Mouse (Mus musculus): ENCODE data around the gene Papolb. TPM values are rescaled to one million over a fixed set of nuclear protein-coding genes. Genes with fewer than 3 reads are reported as not detected.

Papolb gene
- 0.06 and 0.21 TPM in 2 replicates for polyA plus RNA-seq (2016; fragmentation: Nextera tagmentation; extraction: Ambion mirVana)

- peaks cover 36% of the 10 kb centered on the region for H3K27me3 ChIP-seq (ENCODE audit: poor library complexity, severe bottlenecking)
- no peak for DNase-seq (ENCODE audit: extremely low spot score, low spot score)
- WGBS, result 34% methylated on average over 41 of the region's 41 CpGs
- 0 out of 2 replicates have a peak within 1 kb of the TSS, but pooled peaks have one; percentile 44 for H3K27ac ChIP-seq
- no peaks in the 10 kb centered on the region for H3K36me3 ChIP-seq (replicated peaks)
- H3K4me3 ChIP-seq, result peak within 1 kb of the TSS; percentile 39
- H3K4me1 ChIP-seq, result peaks cover 4% of the 10 kb centered on the region
- peaks cover 5% of the 10 kb centered on the region for H3K9me3 ChIP-seq
These were observed at the start of gene Papolb for GRCm38 (mm10) chr5:142529915-142530314. Papolb (minus strand) TSS chr5:142530076.

- H3K4me3 ChIP-seq, result no peak overlapping the region
- no peaks in the 10 kb centered on the region for H3K27me3 ChIP-seq (ENCODE audit: poor library complexity, severe bottlenecking)
- H3K36me3 ChIP-seq (replicated peaks), result no peaks in the 10 kb centered on the region
- 88% methylated on average over 10 of the region's 10 CpGs for WGBS
- peaks cover 2% of the 10 kb centered on the region; the same call in 1 of the 2 replicates for H3K4me1 ChIP-seq
- H3K9me3 ChIP-seq, result peaks cover 3% of the 10 kb centered on the region; the same call in 1 of the 2 replicates
- no peak overlapping the region for H3K27ac ChIP-seq
- DNase-seq (ENCODE audit: extremely low spot score, low spot score), result no peak
These were observed 48.3 kb upstream of the Papolb start for GRCm38 (mm10) chr5:142578192-142578591.

- H3K9me3 ChIP-seq, result peaks cover 7% of the 10 kb centered on the region; the same call in 1 of the 2 replicates
- no peak for DNase-seq (ENCODE audit: extremely low spot score, low spot score)
- H3K27ac ChIP-seq, result no peak overlapping the region
- H3K36me3 ChIP-seq (replicated peaks), result no peaks in the 10 kb centered on the region
- no peak overlapping the region for H3K4me3 ChIP-seq
- WGBS, result 87% methylated on average over 7 of the region's 7 CpGs
- no peaks in the 10 kb centered on the region for H3K4me1 ChIP-seq
- no peaks in the 10 kb centered on the region for H3K27me3 ChIP-seq (ENCODE audit: poor library complexity, severe bottlenecking)
These were observed 47.0 kb upstream of the Papolb start for GRCm38 (mm10) chr5:142576832-142577231.

- H3K27ac ChIP-seq, result no peak overlapping the region
- WGBS, result 82% methylated on average over 8 of the region's 8 CpGs
- H3K4me1 ChIP-seq, result no peaks in the 10 kb centered on the region
These were observed 44.6 kb upstream of the Papolb start for GRCm38 (mm10) chr5:142574323-142575057.

GRCm38 (mm10) chr5:142564606-142565005 lies 34.7 kb upstream of the Papolb start:
- WGBS, result 90% methylated on average over 1 of the region's 1 CpGs
- Histone ChIP-seq H3K9me3 (peaks cover 20% of the 10 kb centered on the region; the same call in 1 of the 2 replicates), H3K27ac (no peak overlapping the region), H3K36me3 (replicated peaks) (no peaks in the 10 kb centered on the region), H3K27me3 (ENCODE audit: poor library complexity, severe bottlenecking) (no peaks in the 10 kb centered on the region), H3K4me3 (no peak overlapping the region), H3K4me1 (no peaks in the 10 kb centered on the region)
- DNase-seq (ENCODE audit: extremely low spot score, low spot score), result no peak

More at GRCm38 (mm10) chr5:142574323-142575057, 44.6 kb upstream of the Papolb start:
- no peak for DNase-seq (ENCODE audit: extremely low spot score, low spot score)
- Histone ChIP-seq H3K27me3 (ENCODE audit: poor library complexity, severe bottlenecking) (no peaks in the 10 kb centered on the region), H3K9me3 (peaks cover 7% of the 10 kb centered on the region; the same call in 1 of the 2 replicates), H3K4me3 (no peak overlapping the region), H3K36me3 (replicated peaks) (no peaks in the 10 kb centered on the region)

GRCm38 (mm10) chr5:142560261-142560660 lies 30.4 kb upstream of the Papolb start:
- no peak overlapping the region for H3K27ac ChIP-seq
- H3K36me3 ChIP-seq (replicated peaks), result no peaks in the 10 kb centered on the region
- no peak overlapping the region for H3K4me3 ChIP-seq
- 62% methylated on average over 7 of the region's 7 CpGs for WGBS
- no peaks in the 10 kb centered on the region for H3K27me3 ChIP-seq (ENCODE audit: poor library complexity, severe bottlenecking)
- H3K9me3 ChIP-seq, result no peaks in the 10 kb centered on the region; the same call in 1 of the 2 replicates
- DNase-seq (ENCODE audit: extremely low spot score, low spot score), result no peak
- no peaks in the 10 kb centered on the region for H3K4me1 ChIP-seq

- no peaks in the 10 kb centered on the region for H3K36me3 ChIP-seq (replicated peaks)
- H3K9me3 ChIP-seq, result no peaks in the 10 kb centered on the region
- H3K4me1 ChIP-seq, result no peaks in the 10 kb centered on the region
- no peak overlapping the region for H3K27ac ChIP-seq
- H3K27me3 ChIP-seq (ENCODE audit: poor library complexity, severe bottlenecking), result no peaks in the 10 kb centered on the region
- peak; percentile 78 for DNase-seq (ENCODE audit: extremely low spot score, low spot score)
- 27% methylated on average over 21 of the region's 21 CpGs for WGBS
- no peak overlapping the region; the same call in 1 of the 2 replicates for H3K4me3 ChIP-seq
These were observed 27.7 kb upstream of the Papolb start for GRCm38 (mm10) chr5:142557397-142558067.

- no peak overlapping the region for H3K4me3 ChIP-seq
- no peaks in the 10 kb centered on the region for H3K4me1 ChIP-seq
- no peaks in the 10 kb centered on the region for H3K27me3 ChIP-seq (ENCODE audit: poor library complexity, severe bottlenecking)
- no peaks in the 10 kb centered on the region for H3K36me3 ChIP-seq (replicated peaks)
- no peaks in the 10 kb centered on the region for H3K9me3 ChIP-seq
- WGBS, result 95% methylated on average over 4 of the region's 4 CpGs
- DNase-seq (ENCODE audit: extremely low spot score, low spot score), result no peak
- no peak overlapping the region for H3K27ac ChIP-seq
These were observed 26.8 kb upstream of the Papolb start for GRCm38 (mm10) chr5:142556721-142557120.

GRCm38 (mm10) chr5:142555866-142556265 lies 26.0 kb upstream of the Papolb start:
- H3K36me3 ChIP-seq (replicated peaks), result no peaks in the 10 kb centered on the region
- no peak overlapping the region for H3K27ac ChIP-seq
- no peaks in the 10 kb centered on the region; the same call in 1 of the 2 replicates for H3K27me3 ChIP-seq (ENCODE audit: poor library complexity, severe bottlenecking)
- no peaks in the 10 kb centered on the region for H3K9me3 ChIP-seq
- no peak overlapping the region for H3K4me3 ChIP-seq
- 88% methylated on average over 5 of the region's 5 CpGs for WGBS
- peaks cover 4% of the 10 kb centered on the region for H3K4me1 ChIP-seq
- no peak for DNase-seq (ENCODE audit: extremely low spot score, low spot score)

GRCm38 (mm10) chr5:142550706-142551652 lies 21.1 kb upstream of the Papolb start, which contains the start of gene Radil:
Radil (minus strand) TSS chr5:142551098.
- WGBS, result 2% methylated on average over 80 of the region's 80 CpGs
- peak; percentile 97 for DNase-seq (ENCODE audit: extremely low spot score, low spot score)
- H3K27me3 ChIP-seq (ENCODE audit: poor library complexity, severe bottlenecking), result peaks cover 39% of the 10 kb centered on the region
- peaks cover 30% of the 10 kb centered on the region for H3K4me1 ChIP-seq
- H3K9me3 ChIP-seq, result no peaks in the 10 kb centered on the region
- H3K4me3 ChIP-seq, result peak within 1 kb of the TSS; percentile 75
- no peaks in the 10 kb centered on the region for H3K36me3 ChIP-seq (replicated peaks)
- peak within 1 kb of the TSS; percentile 80 for H3K27ac ChIP-seq

GRCm38 (mm10) chr5:142549961-142550705 lies 20.3 kb upstream of the Papolb start:
- Histone ChIP-seq H3K4me3 (peak overlapping the region; percentile 75), H3K27ac (peak overlapping the region; percentile 80), H3K36me3 (replicated peaks) (no peaks in the 10 kb centered on the region), H3K4me1 (peaks cover 34% of the 10 kb centered on the region), H3K27me3 (ENCODE audit: poor library complexity, severe bottlenecking) (peaks cover 39% of the 10 kb centered on the region), H3K9me3 (no peaks in the 10 kb centered on the region)
- WGBS, result under 1% methylated on average over 31 of the region's 31 CpGs
- peak; percentile 43 for DNase-seq (ENCODE audit: extremely low spot score, low spot score)
